Mouse (Mus musculus) cerebellum, postnatal 4 days (tissue): ENCODE results near the gene Srebf1.

Experiments used
- DNase-seq, 2 experiments: peaks; one replicate each; pipeline ENCODE4 v3.0.0; 2022; ENCODE audit warnings: low spot score in 2 of 2, mixed read lengths in 1 of 2

Gene Srebf1

GRCm38 (mm10) chr11:60178506-60178905 lies 43.9 kb downstream of the Srebf1 start:
- DNase-seq: peak in 1 of 2 experiments; percentile 36

- DNase-seq: no peak
These were observed 44.4 kb downstream of the Srebf1 start for GRCm38 (mm10) chr11:60178005-60178404.

GRCm38 (mm10) chr11:60176975-60177657 lies 45.3 kb downstream of the Srebf1 start:
- DNase-seq: peak in 1 of 2 experiments; percentile 74

- DNase-seq: peak in 1 of 2 experiments; percentile 60
These were observed 46.0 kb downstream of the Srebf1 start for GRCm38 (mm10) chr11:60176182-60176974.

GRCm38 (mm10) chr11:60175371-60176181 lies 46.8 kb downstream of the Srebf1 start:
- peak in 1 of 2 experiments; percentile 69 for DNase-seq

- DNase-seq: peak in 1 of 2 experiments; percentile 16
These were observed 48.7 kb downstream of the Srebf1 start for GRCm38 (mm10) chr11:60173606-60174184.

GRCm38 (mm10) chr11:60172074-60172473 lies 50.3 kb downstream of the Srebf1 start:
- DNase-seq: no peak

- DNase-seq: no peak
These were observed 53.6 kb downstream of the Srebf1 start for GRCm38 (mm10) chr11:60168780-60169179.

- DNase-seq: peak in 1 of 2 experiments; percentile 61
These were observed 57.3 kb downstream of the Srebf1 start for GRCm38 (mm10) chr11:60165076-60165475.

GRCm38 (mm10) chr11:60164450-60164849 lies 57.9 kb downstream of the Srebf1 start:
- no peak for DNase-seq

GRCm38 (mm10) chr11:60163362-60163761 lies 59.0 kb downstream of the Srebf1 start:
- no peak for DNase-seq

GRCm38 (mm10) chr11:60162547-60162946 lies 59.8 kb downstream of the Srebf1 start:
- DNase-seq: no peak

- no peak for DNase-seq
These were observed 61.1 kb downstream of the Srebf1 start for GRCm38 (mm10) chr11:60161146-60161874.

GRCm38 (mm10) chr11:60160454-60161114 lies 61.8 kb downstream of the Srebf1 start:
- no peak for DNase-seq

- DNase-seq: no peak
These were observed 62.4 kb downstream of the Srebf1 start for GRCm38 (mm10) chr11:60159955-60160354.

GRCm38 (mm10) chr11:60158271-60158670 lies 64.1 kb downstream of the Srebf1 start:
- no peak for DNase-seq

GRCm38 (mm10) chr11:60155690-60156089 lies 66.7 kb downstream of the Srebf1 start:
- DNase-seq: no peak

- DNase-seq: no peak
These were observed 68.4 kb downstream of the Srebf1 start for GRCm38 (mm10) chr11:60153936-60154335.

GRCm38 (mm10) chr11:60152339-60152738 lies 70.0 kb downstream of the Srebf1 start:
- no peak for DNase-seq

- no peak for DNase-seq
These were observed 71.7 kb downstream of the Srebf1 start for GRCm38 (mm10) chr11:60150677-60151076.
